Mouse (Mus musculus): ENCODE results near the gene Olfr1377. TPM values are rescaled to one million over a fixed set of nuclear protein-coding genes. Genes with fewer than 3 reads are reported as not detected.

Gene Olfr1377
- total and polyA plus RNA-seq, 3 experiments: not detected

Other genes with a start within 250 kb of the Olfr1377 start
- gene Zfp354c, start 154.2 kb upstream of the Olfr1377 start, total RNA-seq (2021): 1 to 10 TPM; 2.6 to 6.1 TPM
- gene Zfp354c, start 154.2 kb upstream of the Olfr1377 start, polyA plus RNA-seq (2012; rRNA removed): 0.40 and 0.62 TPM in 2 replicates
- under 1 TPM; 0.69 to 0.93 TPM for gene Zfp879, start 140.4 kb upstream of the Olfr1377 start, total RNA-seq (2021)
- 0.03 and 0.10 TPM in 2 replicates for gene Zfp879, start 140.4 kb upstream of the Olfr1377 start, polyA plus RNA-seq (2012; rRNA removed)
- gene Grm6, start 131.3 kb upstream of the Olfr1377 start, total RNA-seq (2021): not detected
- not detected in 2 replicates for gene Grm6, start 131.3 kb upstream of the Olfr1377 start, polyA plus RNA-seq (2012; rRNA removed)
- 1 to 10 TPM; 2.6 to 4.9 TPM for gene Zfp454, start 94.3 kb upstream of the Olfr1377 start, total RNA-seq (2021)
- gene Zfp454, start 94.3 kb upstream of the Olfr1377 start, polyA plus RNA-seq (2012; rRNA removed): 0.11 and 0.32 TPM in 2 replicates
- 1 to 10 TPM; 6.5 to 7.9 TPM for gene Zfp2, start 65.8 kb upstream of the Olfr1377 start, total RNA-seq (2021)
- gene Zfp2, start 65.8 kb upstream of the Olfr1377 start, polyA plus RNA-seq (2012; rRNA removed): 0.71 and 0.96 TPM in 2 replicates
- 1 to 10 TPM; 2.7 to 3.0 TPM for gene Zfp354b, start 50.3 kb upstream of the Olfr1377 start, total RNA-seq (2021)
- gene Zfp354b, start 50.3 kb upstream of the Olfr1377 start, polyA plus RNA-seq (2012; rRNA removed): 0.06 and 0.11 TPM in 2 replicates
- gene 4933414I15Rik, start 38.2 kb upstream of the Olfr1377 start, total RNA-seq (2021): not detected
- not detected in 2 replicates for gene 4933414I15Rik, start 38.2 kb upstream of the Olfr1377 start, polyA plus RNA-seq (2012; rRNA removed)
- not detected for gene Prop1, start 28.2 kb upstream of the Olfr1377 start, total RNA-seq (2021)
- gene Prop1, start 28.2 kb upstream of the Olfr1377 start, polyA plus RNA-seq (2012; rRNA removed): 0.09 and 0.20 TPM in 2 replicates
- gene Olfr1378, start 15.4 kb upstream of the Olfr1377 start, total RNA-seq (2021): not detected
- gene Olfr1378, start 15.4 kb upstream of the Olfr1377 start, polyA plus RNA-seq (2012; rRNA removed): not detected in 2 replicates
- not detected for gene Olfr51, start 21.6 kb downstream of the Olfr1377 start, total RNA-seq (2021)
- gene Olfr51, start 21.6 kb downstream of the Olfr1377 start, polyA plus RNA-seq (2012; rRNA removed): not detected in 2 replicates
- under 1 TPM; 0.32 to 0.55 TPM for gene Olfr54, start 32.3 kb downstream of the Olfr1377 start, total RNA-seq (2021)
- gene Olfr54, start 32.3 kb downstream of the Olfr1377 start, polyA plus RNA-seq (2012; rRNA removed): 3.4 and 3.9 TPM in 2 replicates
- not detected for gene Olfr1375, start 66.1 kb downstream of the Olfr1377 start, total RNA-seq (2021)
- gene Olfr1375, start 66.1 kb downstream of the Olfr1377 start, polyA plus RNA-seq (2012; rRNA removed): not detected in 2 replicates
- 1 to 10 TPM; 4.7 to 8.5 TPM for gene Zfp354a, start 77.3 kb downstream of the Olfr1377 start, total RNA-seq (2021)
- 0.47 and 0.70 TPM in 2 replicates for gene Zfp354a, start 77.3 kb downstream of the Olfr1377 start, polyA plus RNA-seq (2012; rRNA removed)
- gene Gm12569, start 238.5 kb downstream of the Olfr1377 start, total RNA-seq (2021): not detected
- gene Gm12569, start 238.5 kb downstream of the Olfr1377 start, polyA plus RNA-seq (2012; rRNA removed): not detected in 2 replicates